Mouse (Mus musculus): ENCODE measurements at regions not wholly inside any gene's neighbourhood (a gene's known extent, or its start where the extent isn't known, plus 50 kb on each side); places are given as distances from the start of the nearest gene placed in this dataset.

- no peak for DNase-seq (ENCODE audit: low read depth, low spot score)
Observed at GRCm38 (mm10) chr8:126160356-126160975, 137.9 kb upstream of the Slc35f3 start.

- DNase-seq (ENCODE audit: low read depth, low spot score): no peak
Observed at GRCm38 (mm10) chr8:126162748-126163371, 135.5 kb upstream of the Slc35f3 start.

GRCm38 (mm10) chr8:126163954-126164353, 134.4 kb upstream of the Slc35f3 start:
- no peak for DNase-seq (ENCODE audit: low read depth, low spot score)

DNA sequence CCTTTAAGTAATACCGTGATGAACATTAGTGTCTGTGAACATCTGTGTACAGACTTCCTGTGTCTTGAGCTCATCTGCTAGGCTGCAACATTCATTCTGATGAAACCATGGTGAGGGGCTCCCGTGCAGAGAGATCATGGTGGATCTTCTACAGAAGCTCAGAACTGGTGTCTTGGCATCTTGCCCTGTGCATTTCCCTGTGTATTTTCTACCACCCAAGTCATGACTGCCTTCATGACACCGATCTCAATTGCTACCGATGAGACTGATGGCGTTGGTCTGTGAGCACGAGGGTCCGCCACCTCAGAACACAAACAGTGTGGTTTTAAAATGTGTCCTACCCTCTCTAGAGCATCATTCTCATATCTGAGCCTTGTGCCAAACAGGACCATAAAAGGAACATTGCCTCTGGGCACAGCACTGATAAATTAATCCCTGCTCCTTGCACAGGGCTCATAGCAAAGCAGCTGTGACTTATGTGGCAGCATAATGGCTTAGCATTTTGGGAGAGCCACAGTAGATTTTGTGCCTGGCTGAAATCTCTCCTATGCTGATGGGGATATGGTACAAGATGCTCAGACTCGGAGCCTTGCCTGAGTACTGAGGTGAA, 132.8 kb upstream of the Slc35f3 start:
- DNase-seq (ENCODE audit: low read depth, low spot score): no peak

GRCm38 (mm10) chr8:126166394-126166793, 132.0 kb upstream of the Slc35f3 start:
- DNase-seq (ENCODE audit: low read depth, low spot score): no peak

- DNase-seq (ENCODE audit: low read depth, low spot score): no peak
Observed at GRCm38 (mm10) chr8:126174451-126174850, 123.9 kb upstream of the Slc35f3 start.

- no peak for DNase-seq (ENCODE audit: low read depth, low spot score)
Observed at GRCm38 (mm10) chr8:126176305-126176704, 122.1 kb upstream of the Slc35f3 start.

DNA sequence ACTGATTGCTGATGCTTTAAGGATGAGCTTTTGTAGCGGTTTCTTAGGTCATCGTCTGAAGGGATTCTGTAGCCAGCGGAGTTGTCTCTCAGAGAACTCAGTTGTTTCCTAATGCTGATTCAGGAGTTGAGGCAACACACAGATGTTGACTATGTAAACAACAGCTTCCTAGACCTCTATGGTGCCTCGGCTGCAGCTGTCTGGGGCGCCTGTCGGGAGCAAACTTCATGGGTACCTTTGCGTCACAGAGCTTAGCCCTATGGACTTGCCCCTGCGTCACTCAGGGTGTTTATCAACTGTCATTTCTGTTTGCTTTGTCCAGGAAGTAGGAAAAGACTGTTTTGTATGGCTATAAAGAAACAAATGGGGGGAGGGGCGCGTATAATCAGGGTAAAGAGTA, 120.5 kb upstream of the Slc35f3 start:
- DNase-seq (ENCODE audit: low read depth, low spot score): no peak

DNA sequence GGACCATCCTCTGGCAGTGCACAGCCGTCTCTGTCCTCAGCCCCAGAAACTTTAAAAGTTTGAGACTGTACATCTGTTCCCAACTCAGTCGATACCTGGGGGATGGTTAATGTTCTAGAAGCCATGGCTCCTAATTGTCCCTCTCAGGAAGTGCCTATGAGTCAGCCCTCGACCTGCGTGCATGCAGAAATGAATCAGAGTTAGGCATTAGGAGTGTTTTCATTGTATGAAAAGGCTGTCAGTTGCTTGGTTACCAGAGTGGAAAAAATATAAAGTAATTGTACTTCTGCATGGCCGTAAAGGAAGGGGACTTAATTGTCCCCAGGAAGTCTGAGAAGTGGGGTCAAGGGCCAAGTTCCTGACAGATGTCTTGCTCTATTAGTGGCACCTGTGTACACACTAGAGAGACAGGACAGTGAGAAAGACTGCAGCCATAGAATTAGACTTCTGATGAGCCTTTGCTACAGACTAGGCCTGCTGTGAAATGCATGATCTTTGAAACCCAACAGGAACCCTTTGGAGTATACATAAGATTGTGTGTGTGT, 109.5 kb upstream of the Slc35f3 start:
- peak; percentile 42 for DNase-seq (ENCODE audit: low read depth, low spot score)

- no peak for DNase-seq (ENCODE audit: low read depth, low spot score)
Observed at GRCm38 (mm10) chr8:126195616-126196015, 102.7 kb upstream of the Slc35f3 start.

DNA sequence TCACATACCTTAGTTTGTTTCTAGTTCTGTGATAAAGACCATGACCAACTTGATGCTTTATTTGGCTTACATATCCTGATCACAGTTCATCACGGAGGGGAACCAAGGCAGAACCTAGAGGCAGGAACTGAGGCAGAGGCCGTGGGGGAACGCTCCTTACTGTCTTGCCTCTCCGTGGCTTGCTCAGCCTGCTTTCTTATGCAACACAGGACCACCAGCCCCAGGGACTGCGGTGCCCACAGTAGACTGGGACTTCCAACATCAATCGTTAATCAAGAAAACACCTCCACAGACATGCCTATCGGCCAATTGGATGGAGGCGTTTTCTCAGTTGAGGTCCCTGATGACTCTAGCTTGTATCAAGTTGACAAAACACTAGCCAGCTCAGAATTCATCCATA, 87.8 kb upstream of the Slc35f3 start:
- DNase-seq (ENCODE audit: low read depth, low spot score): no peak

DNA sequence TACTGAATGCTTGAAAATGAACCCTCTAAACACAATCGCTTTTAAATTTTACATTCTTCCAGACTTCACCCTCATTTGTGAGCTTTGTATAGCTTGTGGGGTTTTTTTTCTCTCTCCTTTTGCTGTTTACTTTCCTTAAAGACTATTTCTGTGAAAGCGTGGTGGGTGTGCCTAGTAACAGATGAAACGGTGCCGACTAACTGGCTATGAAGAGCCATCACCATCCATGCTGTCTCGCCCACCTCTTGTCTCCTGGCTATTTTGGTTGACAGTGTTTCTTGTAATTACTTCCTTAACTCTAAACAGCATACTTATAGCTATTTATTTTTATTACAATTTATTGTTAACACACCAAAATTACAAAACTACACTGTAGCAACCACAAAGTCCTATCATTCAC, 85.6 kb upstream of the Slc35f3 start:
- no peak for DNase-seq (ENCODE audit: low read depth, low spot score)

GRCm38 (mm10) chr8:126214571-126214970, 83.8 kb upstream of the Slc35f3 start:
- no peak for DNase-seq (ENCODE audit: low read depth, low spot score)

DNA sequence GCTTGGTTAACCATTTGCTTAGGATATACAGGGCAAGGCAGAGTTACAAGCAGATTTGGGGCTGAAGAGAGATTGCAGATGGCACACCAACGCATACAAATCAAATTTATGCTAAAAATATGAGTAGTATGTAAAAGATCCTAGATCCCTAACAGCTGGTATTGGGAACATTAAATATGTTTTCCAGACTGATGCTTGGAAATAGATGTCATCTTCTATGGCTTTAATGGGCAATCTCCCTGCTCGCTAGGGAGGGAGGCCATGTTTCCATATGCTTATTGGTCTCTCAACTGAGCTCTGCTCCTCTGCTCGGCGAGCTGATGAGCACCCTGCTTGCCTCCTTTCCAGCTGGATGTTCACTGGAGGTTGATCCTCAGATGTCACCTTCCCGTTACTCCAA, 82.0 kb upstream of the Slc35f3 start:
- DNase-seq (ENCODE audit: low read depth, low spot score): no peak

DNA sequence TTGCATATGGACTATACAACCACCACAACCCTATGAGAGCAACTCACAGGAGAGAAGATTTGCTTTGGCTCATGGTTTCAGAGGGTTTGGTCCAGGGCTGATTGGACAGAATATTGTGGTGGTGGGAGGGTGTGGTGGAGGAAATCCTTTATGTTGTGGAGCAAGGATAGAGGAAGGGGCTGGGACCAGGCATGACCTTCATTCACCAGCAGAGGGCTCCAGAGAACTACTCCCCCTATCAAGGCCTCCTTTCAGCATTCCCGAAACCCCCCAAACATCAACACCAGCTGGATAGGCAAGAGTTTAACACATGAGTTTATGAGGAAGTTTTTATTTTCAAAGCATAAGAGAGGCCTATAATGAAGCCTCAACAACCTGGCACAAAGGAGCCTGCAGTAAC, 76.7 kb upstream of the Slc35f3 start:
- peak; percentile 21 for DNase-seq (ENCODE audit: low read depth, low spot score)

DNA sequence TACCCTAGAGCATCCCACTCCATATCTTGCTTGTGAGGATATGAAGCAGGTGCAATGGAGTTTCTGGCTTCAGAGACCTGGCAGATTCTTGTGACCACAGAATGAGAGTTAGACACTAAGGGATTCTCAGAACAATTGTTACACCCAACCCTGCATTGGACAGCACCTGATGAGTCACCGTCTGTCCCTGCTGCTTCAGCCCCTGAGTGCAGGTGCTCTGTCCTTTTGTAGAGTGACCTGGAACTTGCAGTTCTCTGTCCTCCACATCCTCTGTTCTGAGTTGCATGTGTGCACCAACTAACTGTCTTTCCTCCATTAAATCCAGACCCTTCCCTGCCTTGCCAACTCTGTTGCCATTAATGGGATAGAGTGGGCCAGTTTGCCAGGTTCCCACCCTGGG, 66.6 kb upstream of the Slc35f3 start:
- no peak for DNase-seq (ENCODE audit: low read depth, low spot score)

DNA sequence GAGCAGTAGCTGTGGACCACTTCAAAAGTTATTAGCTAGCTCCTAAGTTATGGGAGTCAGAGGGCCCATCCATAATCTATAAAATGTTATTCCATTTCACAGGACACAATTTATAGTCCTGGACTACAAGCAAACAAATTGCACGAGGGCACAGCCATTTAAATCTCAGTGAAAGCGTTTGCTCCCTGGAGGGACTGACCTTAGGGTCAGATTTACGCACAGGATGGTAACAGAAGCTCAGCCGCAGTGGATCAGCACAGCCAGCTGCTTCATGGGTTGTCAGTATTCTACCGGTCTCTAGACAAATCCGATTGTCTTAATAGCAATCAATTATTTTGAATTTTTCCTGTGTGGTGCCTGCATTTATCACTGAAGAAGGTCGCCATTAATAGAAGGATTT, 65.8 kb upstream of the Slc35f3 start:
- DNase-seq (ENCODE audit: low read depth, low spot score): peak; percentile 60

GRCm38 (mm10) chr8:126239684-126240083, 58.7 kb upstream of the Slc35f3 start:
- no peak for DNase-seq (ENCODE audit: low read depth, low spot score)

DNA sequence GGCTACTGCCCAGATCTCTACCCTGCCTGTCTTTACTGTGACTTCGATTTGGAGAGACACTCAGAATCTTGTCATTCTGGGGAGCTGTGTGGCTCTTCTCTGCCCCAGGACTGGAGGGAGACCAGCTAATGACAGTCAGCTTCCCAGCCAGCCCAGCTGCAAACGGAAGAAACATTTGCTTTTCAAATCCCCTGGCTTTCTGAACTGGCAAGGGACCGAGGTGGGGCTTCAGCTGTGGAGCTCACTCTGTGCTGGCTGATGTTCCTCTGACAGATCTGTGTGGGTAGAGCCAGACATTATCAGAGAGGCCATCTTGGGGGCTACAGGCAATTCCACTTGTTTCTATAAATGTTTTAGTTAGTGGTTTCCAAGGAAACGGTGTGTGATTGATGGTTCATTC, 54.0 kb upstream of the Slc35f3 start:
- no peak for DNase-seq (ENCODE audit: low read depth, low spot score)
